In genomic region chr12:84800419-84800818, GRCm38 (mm10) we compare ENCODE assay signal across 12 mouse cellular contexts. TPM values are rescaled to one million over a fixed set of nuclear protein-coding genes. Genes with fewer than 3 reads are reported as not detected.
DNase-seq lines count a peak whose midpoint lies in the region; ATAC-seq and TF ChIP-seq lines count a peak whose summit lies in the region.
"Had no signal": no experiment of that assay in that cellular context is flagged by ENCODE, and none has a peak within 500 bp of the region (broad histone marks: within the 10 kb centered on the region; RNA-seq: fewer than 3 reads in every experiment).

No protein-coding gene starts in this region.

- WGBS in forebrain, embryonic 14.5 days, result 72% methylated on average over 4 of the region's 4 CpGs
- WGBS in forebrain, embryonic 15.5 days, result 72% methylated on average over 4 of the region's 4 CpGs
- WGBS in stomach, embryonic 16.5 days, result 42% methylated on average over 4 of the region's 4 CpGs
- WGBS in stomach, postnatal 0 days, result 33% methylated on average over 4 of the region's 4 CpGs
- 25% methylated on average over 4 of the region's 4 CpGs for WGBS in lung, embryonic 15.5 days
- WGBS in hindbrain, embryonic 10.5 days, result 85% methylated on average over 4 of the region's 4 CpGs

- no peaks in the 10 kb centered on the region for H3K36me3 ChIP-seq in forebrain, embryonic 14.5 days (ENCODE audit: control insufficient read depth, insufficient read depth, low read length)
- no peaks in the 10 kb centered on the region for H3K36me3 ChIP-seq in forebrain, embryonic 15.5 days
- H3K36me3 ChIP-seq in stomach, embryonic 16.5 days (ENCODE audit: control insufficient read depth, insufficient read depth, low read length), result no peaks in the 10 kb centered on the region
- no peaks in the 10 kb centered on the region for H3K36me3 ChIP-seq in stomach, postnatal 0 days (ENCODE audit: control insufficient read depth, insufficient read depth, low read length)
- no peaks in the 10 kb centered on the region for H3K36me3 ChIP-seq in lung, embryonic 15.5 days
- no peaks in the 10 kb centered on the region for H3K36me3 ChIP-seq in hindbrain, embryonic 10.5 days
- H3K36me3 ChIP-seq: liver, embryonic 13.5 days had no signal

- no peak for TF ChIP-seq CTCF in stomach, postnatal 0 days (IDR thresholded peaks at IDR 0.05; ENCODE audit: low read depth)

- peak; percentile 13 for DNase-seq in forebrain, embryonic 14.5 days (ENCODE audit: low spot score)
- DNase-seq in stomach, postnatal 0 days (ENCODE audit: low spot score), result no peak
- DNase-seq in urinary bladder, postnatal 4 days (ENCODE audit: low spot score in 2 of 2), result no peak
- DNase-seq in hindbrain, embryonic 10.5 days (ENCODE audit: low spot score), result no peak
- no peak for DNase-seq in natural killer cell, adult 2 months (ENCODE audit: low spot score in 2 of 2)
- DNase-seq: B cell, adult 2 months; cerebellum, postnatal 36 days; liver, embryonic 13.5 days had no signal

- TF ChIP-seq EP300 in stomach, postnatal 0 days (optimal IDR thresholded peaks at IDR 0.05), result no peak

- ATAC-seq in forebrain, embryonic 14.5 days, result no peak
- no peak for ATAC-seq in forebrain, embryonic 15.5 days (replicated peaks)
- ATAC-seq in stomach, embryonic 16.5 days (ENCODE audit: insufficient read depth, low FRiP score), result no peak
- no peak for ATAC-seq in stomach, postnatal 0 days (ENCODE audit: low FRiP score, low TSS enrichment)
- ATAC-seq in lung, embryonic 15.5 days (ENCODE audit: borderline replicate concordance, extremely low read depth, low FRiP score, low TSS enrichment), result peak; percentile 50

- no peak overlapping the region for H3K9ac ChIP-seq in forebrain, embryonic 14.5 days (ENCODE audit: low read length)
- H3K9ac ChIP-seq in forebrain, embryonic 15.5 days (replicated peaks), result no peak overlapping the region
- 0 out of 2 replicates have a peak overlapping the region, but pooled peaks have one; percentile 31 for H3K9ac ChIP-seq in stomach, embryonic 16.5 days (ENCODE audit: low read length)
- H3K9ac ChIP-seq in stomach, postnatal 0 days (ENCODE audit: low read length), result no peak overlapping the region
- H3K9ac ChIP-seq in lung, embryonic 15.5 days, result no peak overlapping the region
- H3K9ac ChIP-seq: liver, embryonic 13.5 days had no signal

- no peak overlapping the region for H3K4me2 ChIP-seq in forebrain, embryonic 14.5 days (ENCODE audit: low read length)
- no peak overlapping the region for H3K4me2 ChIP-seq in forebrain, embryonic 15.5 days (replicated peaks)
- H3K4me2 ChIP-seq in stomach, embryonic 16.5 days (ENCODE audit: low read depth, low read length), result no peak overlapping the region
- no peak overlapping the region for H3K4me2 ChIP-seq in stomach, postnatal 0 days (replicated peaks; ENCODE audit: low read depth)
- H3K4me2 ChIP-seq in lung, embryonic 15.5 days, result no peak overlapping the region
- H3K4me2 ChIP-seq: liver, embryonic 13.5 days; midbrain, embryonic 11.5 days had no signal

- no peaks in the 10 kb centered on the region for H3K27me3 ChIP-seq in forebrain, embryonic 14.5 days (replicated peaks; ENCODE audit: control insufficient read depth, insufficient read depth, low read length)
- no peaks in the 10 kb centered on the region for H3K27me3 ChIP-seq in forebrain, embryonic 15.5 days
- no peaks in the 10 kb centered on the region for H3K27me3 ChIP-seq in stomach, embryonic 16.5 days (ENCODE audit: control insufficient read depth, insufficient read depth, low read length)
- H3K27me3 ChIP-seq in stomach, postnatal 0 days (ENCODE audit: control insufficient read depth, insufficient read depth, low read length), result no peaks in the 10 kb centered on the region
- no peaks in the 10 kb centered on the region for H3K27me3 ChIP-seq in lung, embryonic 15.5 days
- H3K27me3 ChIP-seq in hindbrain, embryonic 10.5 days (ENCODE audit: insufficient read depth, poor library complexity, severe bottlenecking), result no peaks in the 10 kb centered on the region

- H3K4me3 ChIP-seq in forebrain, embryonic 14.5 days (ENCODE audit: low read depth, low read length), result no peak overlapping the region
- no peak overlapping the region for H3K4me3 ChIP-seq in forebrain, embryonic 15.5 days
- H3K4me3 ChIP-seq in stomach, embryonic 16.5 days (replicated peaks; ENCODE audit: low read length), result no peak overlapping the region
- H3K4me3 ChIP-seq in stomach, postnatal 0 days (ENCODE audit: low read depth, low read length), result no peak overlapping the region
- no peak overlapping the region for H3K4me3 ChIP-seq in lung, embryonic 15.5 days
- H3K4me3 ChIP-seq in hindbrain, embryonic 10.5 days, result no peak overlapping the region
- H3K4me3 ChIP-seq: liver, embryonic 13.5 days had no signal

- no peaks in the 10 kb centered on the region for H3K4me1 ChIP-seq in forebrain, embryonic 14.5 days (ENCODE audit: control insufficient read depth, insufficient read depth, low read length)
- no peaks in the 10 kb centered on the region for H3K4me1 ChIP-seq in forebrain, embryonic 15.5 days
- H3K4me1 ChIP-seq in stomach, embryonic 16.5 days (ENCODE audit: control insufficient read depth, insufficient read depth, low read length), result no peaks in the 10 kb centered on the region
- H3K4me1 ChIP-seq in stomach, postnatal 0 days (replicated peaks; ENCODE audit: control insufficient read depth, insufficient read depth), result no peaks in the 10 kb centered on the region
- H3K4me1 ChIP-seq in lung, embryonic 15.5 days, result peaks cover 21% of the 10 kb centered on the region
- 0 out of 2 replicates have a peak, but pooled peaks cover 5% of the 10 kb centered on the region for H3K4me1 ChIP-seq in hindbrain, embryonic 10.5 days (replicated peaks)

- H3K9me3 ChIP-seq in forebrain, embryonic 14.5 days (replicated peaks; ENCODE audit: control insufficient read depth, low read length), result no peaks in the 10 kb centered on the region
- no peaks in the 10 kb centered on the region for H3K9me3 ChIP-seq in forebrain, embryonic 15.5 days
- H3K9me3 ChIP-seq in stomach, embryonic 16.5 days (replicated peaks; ENCODE audit: control insufficient read depth, low read length), result no peaks in the 10 kb centered on the region
- no peaks in the 10 kb centered on the region for H3K9me3 ChIP-seq in stomach, postnatal 0 days (ENCODE audit: control insufficient read depth, low read length)
- H3K9me3 ChIP-seq in lung, embryonic 15.5 days, result no peaks in the 10 kb centered on the region
- H3K9me3 ChIP-seq in hindbrain, embryonic 10.5 days, result no peaks in the 10 kb centered on the region
- H3K9me3 ChIP-seq: liver, embryonic 13.5 days had no signal

- no peak overlapping the region for H3K27ac ChIP-seq in forebrain, embryonic 14.5 days (ENCODE audit: low read depth, low read length)
- no peak overlapping the region for H3K27ac ChIP-seq in forebrain, embryonic 15.5 days (replicated peaks)
- H3K27ac ChIP-seq in stomach, embryonic 16.5 days (ENCODE audit: low read length), result no peak overlapping the region
- no peak overlapping the region for H3K27ac ChIP-seq in stomach, postnatal 0 days (replicated peaks)
- peak overlapping the region; percentile 85 for H3K27ac ChIP-seq in lung, embryonic 15.5 days
- no peak overlapping the region for H3K27ac ChIP-seq in hindbrain, embryonic 10.5 days
- H3K27ac ChIP-seq: liver, embryonic 13.5 days had no signal

RNA-seq across cellular contexts. Expression of gene Isca2, which starts 27.4 kb away (rescaled TPM):
- polyA plus RNA-seq in forebrain, embryonic 14.5 days (2014; fragmentation: Nextera tagmentation; extraction: Ambion mirVana), result 137 and 163 TPM in 2 replicates
- polyA plus RNA-seq in forebrain, embryonic 15.5 days (2015; fragmentation: Nextera tagmentation; extraction: Ambion mirVana), result 125 and 144 TPM in 2 replicates
- polyA plus RNA-seq in stomach, embryonic 16.5 days (2015; fragmentation: Nextera tagmentation; extraction: Ambion mirVana), result 119 and 123 TPM in 2 replicates
- polyA plus RNA-seq in stomach, postnatal 0 days (2015; fragmentation: Nextera tagmentation; extraction: Ambion mirVana), result 73.0 and 75.2 TPM in 2 replicates
- 130 and 136 TPM in 2 replicates for polyA plus RNA-seq in lung, embryonic 15.5 days (2015; fragmentation: Nextera tagmentation; extraction: Ambion mirVana)
- polyA plus RNA-seq in hindbrain, embryonic 10.5 days (2016; fragmentation: Nextera tagmentation; extraction: Ambion mirVana), result 160 and 181 TPM in 2 replicates

RNA-seq across cellular contexts. Expression of gene Npc2, which starts 27.5 kb away (rescaled TPM):
- 72.5 and 76.4 TPM in 2 replicates for polyA plus RNA-seq in forebrain, embryonic 14.5 days (2014; fragmentation: Nextera tagmentation; extraction: Ambion mirVana)
- polyA plus RNA-seq in forebrain, embryonic 15.5 days (2015; fragmentation: Nextera tagmentation; extraction: Ambion mirVana), result 80.7 and 87.5 TPM in 2 replicates
- 65.5 and 69.3 TPM in 2 replicates for polyA plus RNA-seq in stomach, embryonic 16.5 days (2015; fragmentation: Nextera tagmentation; extraction: Ambion mirVana)
- 49.0 and 49.4 TPM in 2 replicates for polyA plus RNA-seq in stomach, postnatal 0 days (2015; fragmentation: Nextera tagmentation; extraction: Ambion mirVana)
- polyA plus RNA-seq in lung, embryonic 15.5 days (2015; fragmentation: Nextera tagmentation; extraction: Ambion mirVana), result 150 and 162 TPM in 2 replicates
- 77.2 and 89.0 TPM in 2 replicates for polyA plus RNA-seq in hindbrain, embryonic 10.5 days (2016; fragmentation: Nextera tagmentation; extraction: Ambion mirVana)
